Mouse (Mus musculus) kidney, postnatal 25 days (tissue): ENCODE data around the gene Actr6.

Experiments used
- DNase-seq, 2 experiments: peaks; one replicate each; pipeline ENCODE4 v3.0.0; 2021; ENCODE audit warnings: mixed read lengths in 2 of 2

Actr6 gene

DNA sequence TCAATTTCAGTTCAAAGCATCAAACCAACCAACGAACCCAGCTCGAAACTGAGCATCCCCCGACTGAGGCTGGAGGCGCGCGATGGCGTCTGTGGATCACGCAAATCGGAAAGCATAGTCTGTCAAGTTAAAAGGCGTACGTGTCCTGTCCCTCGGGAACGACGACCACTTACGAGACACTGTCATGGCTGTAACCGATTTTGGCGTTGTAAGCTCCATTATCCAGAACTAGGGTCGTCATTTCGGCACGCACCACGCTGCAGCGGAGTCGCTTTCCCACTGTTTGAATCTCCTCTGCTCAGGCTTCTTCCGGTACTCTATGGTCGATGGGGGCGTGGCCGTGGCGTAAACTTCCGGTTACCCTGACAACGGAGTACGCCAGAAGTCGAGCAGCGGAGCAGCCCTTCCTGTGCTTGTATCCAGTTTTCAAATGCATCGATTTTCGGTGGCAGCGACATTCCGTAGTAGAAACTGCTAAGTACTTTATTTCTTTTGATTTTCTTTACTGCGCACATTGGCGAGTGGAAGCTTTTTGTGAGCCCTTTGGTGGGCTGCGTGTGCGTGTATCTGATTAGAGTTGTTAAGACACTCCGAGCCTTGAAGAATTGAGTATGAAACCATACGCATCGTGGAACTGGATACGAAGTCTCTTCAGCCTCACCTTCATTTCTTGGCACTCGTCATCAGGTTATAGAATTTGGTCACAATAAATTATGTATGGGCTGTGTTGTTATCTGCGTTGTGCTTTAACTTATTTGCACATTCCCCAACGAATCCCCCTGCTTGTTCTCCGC lies at the start of gene Actr6:
Gene Actr6, minus strand, starts transcription at position 295 of the 794 bp plus-strand sequence.
- DNase-seq, result peak; percentile 96 to 98

DNA sequence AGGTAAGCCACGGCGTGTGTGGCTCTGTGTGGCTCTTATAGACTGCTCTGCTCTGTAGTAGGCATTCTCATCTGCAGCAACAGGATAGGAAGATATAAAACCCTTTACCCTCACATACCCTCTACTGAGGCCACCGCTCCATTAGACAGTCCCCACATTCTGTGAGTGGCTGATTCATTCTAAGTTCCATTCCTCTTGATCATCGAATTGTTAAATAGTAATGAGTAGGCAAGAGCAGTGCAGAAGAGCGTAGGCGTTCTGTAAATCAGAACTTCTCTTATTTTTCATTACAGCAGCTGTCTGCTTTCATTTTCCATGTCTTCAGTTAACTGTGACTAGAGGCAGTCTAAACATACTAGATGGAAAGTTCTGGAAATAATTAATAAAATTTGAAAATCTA lies 43.9 kb upstream of the Actr6 start:
- no peak for DNase-seq

GRCm38 (mm10) chr10:89771894-89772293 lies 39.8 kb upstream of the Actr6 start:
- DNase-seq, result no peak

- DNase-seq, result no peak
Measured at GRCm38 (mm10) chr10:89769096-89769495, 37.0 kb upstream of the Actr6 start.

- no peak for DNase-seq
Measured at GRCm38 (mm10) chr10:89768352-89769020, 36.4 kb upstream of the Actr6 start.

DNA sequence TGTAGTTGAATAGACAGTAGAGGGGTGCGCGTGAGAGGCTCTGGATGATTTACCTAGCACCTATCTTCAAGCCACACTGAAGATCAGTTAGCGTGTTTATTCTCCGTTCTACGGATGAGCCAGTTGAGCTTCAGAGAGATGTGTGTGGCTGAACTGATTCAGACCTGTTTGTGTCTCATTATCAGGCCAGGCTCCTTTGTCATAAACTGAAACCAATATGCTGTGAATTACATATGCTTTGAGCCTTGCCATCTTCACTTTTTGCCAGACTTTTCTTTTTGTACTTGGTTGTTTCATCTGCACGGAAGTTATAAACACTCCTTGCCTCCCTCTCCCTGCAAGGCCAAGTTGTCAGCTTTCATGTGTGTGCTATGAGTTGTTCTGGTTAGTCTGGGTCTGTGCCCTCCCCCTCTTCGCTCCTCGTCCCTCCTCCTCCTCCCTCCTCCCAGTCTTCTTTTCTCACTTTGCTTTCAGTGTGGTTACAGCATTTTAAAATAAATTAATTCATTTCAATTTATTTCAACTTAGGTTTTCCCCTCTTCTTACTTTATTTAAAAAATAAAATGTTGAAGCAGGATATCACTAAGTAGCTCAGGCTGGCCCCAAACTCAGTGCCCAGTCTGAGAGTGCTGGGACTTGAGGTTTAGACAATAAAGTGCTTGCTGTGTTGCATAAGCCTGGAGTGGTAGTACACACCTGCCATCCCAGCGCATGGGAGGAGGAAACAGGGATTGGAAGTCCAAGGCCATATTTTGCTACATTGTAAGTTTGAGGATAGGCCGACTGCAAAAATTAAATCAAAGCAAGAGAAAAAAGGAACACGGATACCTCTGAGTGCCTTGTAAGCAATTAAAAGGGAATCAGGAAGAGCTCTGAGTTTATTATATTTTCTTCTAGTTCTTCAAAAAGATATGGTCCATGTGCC lies 34.0 kb upstream of the Actr6 start:
- DNase-seq, result no peak

- DNase-seq, result no peak
Measured at GRCm38 (mm10) chr10:89764457-89765121, 32.5 kb upstream of the Actr6 start.

DNA sequence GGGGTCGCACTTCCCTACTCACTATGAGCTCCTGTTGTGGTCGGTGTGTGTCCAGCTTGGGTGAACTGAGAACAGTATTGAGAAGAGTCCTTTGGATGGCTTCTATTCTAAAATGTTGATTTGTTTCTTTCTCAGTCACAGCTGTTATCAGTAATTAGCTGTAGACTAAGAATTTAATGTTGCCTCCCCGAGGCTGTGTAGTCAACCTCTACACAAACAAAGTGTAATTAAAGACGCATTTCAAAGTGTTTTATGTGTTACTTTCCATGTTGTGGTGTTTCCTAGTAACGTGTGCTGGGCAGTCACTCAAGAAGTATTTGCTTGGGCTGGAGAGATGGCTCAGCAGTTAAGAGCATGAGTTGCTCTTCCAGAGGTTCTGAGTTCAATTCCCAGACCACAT lies 28.7 kb upstream of the Actr6 start:
- no peak for DNase-seq

GRCm38 (mm10) chr10:89755231-89755630 lies 23.1 kb upstream of the Actr6 start:
- DNase-seq, result no peak

DNA sequence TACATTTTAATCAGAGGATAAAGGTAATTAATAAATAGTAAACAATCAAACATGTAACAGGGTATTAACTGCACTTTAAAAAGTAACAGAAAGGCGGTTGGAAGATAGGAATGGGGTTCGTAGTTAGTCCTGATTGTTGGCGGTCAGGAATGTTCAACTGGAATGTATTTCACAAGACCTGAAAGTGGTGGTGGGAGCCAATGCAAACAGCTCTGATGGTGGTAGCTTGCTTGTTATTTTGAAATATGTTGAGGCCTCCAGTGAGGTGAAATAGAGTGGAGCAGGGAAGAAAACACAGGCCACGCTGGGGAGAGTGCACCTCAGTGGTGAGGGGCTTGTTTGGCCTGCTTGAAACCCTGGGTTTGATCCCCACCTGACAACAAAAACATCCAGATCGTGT lies 19.0 kb upstream of the Actr6 start:
- DNase-seq, result no peak

DNA sequence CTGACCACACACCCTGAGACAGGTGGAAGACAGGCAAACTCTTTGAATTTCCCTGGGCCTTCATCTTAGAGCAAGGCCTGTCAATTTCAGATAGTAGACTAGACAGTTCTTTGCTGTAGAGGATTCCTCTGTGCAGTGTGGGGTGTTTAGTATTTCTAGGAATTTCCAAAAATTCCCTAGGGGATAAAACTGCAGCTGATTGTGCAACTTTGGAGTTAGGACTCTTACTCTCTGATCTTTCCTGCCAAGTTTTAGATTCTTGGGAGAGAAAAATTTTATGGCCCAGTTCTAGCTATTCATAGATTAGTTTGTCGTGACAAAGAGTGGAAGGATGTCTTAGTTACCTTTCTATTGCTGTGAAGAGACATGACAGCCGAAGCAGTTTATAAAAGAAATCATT lies 16.5 kb upstream of the Actr6 start:
- DNase-seq, result no peak

- no peak for DNase-seq
Measured at GRCm38 (mm10) chr10:89747911-89748310, 15.8 kb upstream of the Actr6 start.

- peak in 1 of 2 experiments; percentile 23 for DNase-seq
Measured at GRCm38 (mm10) chr10:89747221-89747905, 15.3 kb upstream of the Actr6 start.

DNA sequence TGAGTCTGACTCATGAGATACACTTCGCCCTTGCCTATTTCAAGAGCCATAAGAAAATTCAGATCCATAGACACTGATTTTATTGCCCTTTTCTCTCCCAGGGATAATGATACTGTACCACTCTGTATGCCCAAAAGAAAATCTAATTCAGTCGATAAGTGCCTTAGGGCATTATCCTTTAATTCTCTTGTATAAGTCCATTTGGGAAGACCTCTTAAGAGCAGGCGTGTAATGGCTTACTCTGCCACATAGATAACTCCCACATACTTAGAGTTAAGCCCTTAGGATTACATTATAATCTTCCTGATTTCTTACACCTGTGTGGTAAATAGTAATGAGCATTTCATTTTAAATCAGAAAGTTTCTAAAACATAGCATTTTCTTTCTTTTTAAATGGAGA lies 14.5 kb upstream of the Actr6 start:
- no peak for DNase-seq

DNA sequence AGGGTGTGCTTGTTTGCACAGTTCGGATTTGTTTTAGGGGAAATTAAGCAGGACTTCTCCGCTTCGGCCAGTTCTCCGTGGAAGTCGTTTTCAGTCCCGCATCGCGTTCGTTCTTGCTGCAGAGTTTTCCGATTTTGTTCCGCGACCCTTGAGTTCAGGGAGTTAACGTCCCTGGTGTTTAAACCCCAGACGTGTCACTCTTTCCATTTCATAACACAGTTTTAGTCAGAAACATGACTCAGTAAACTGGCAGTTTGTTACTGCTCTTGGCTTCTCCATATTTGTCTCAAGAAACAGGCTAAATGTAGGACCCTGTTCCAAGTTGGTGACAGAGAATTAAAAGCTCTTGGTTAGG lies 13.5 kb upstream of the Actr6 start:
- no peak for DNase-seq

- peak; percentile 95 to 97 for DNase-seq
Measured at GRCm38 (mm10) chr10:89744871-89745665, 13.0 kb upstream of the Actr6 start, which contains the start of gene Uhrf1bp1l. Gene Uhrf1bp1l, plus strand, starts transcription at chr10:89744991.

DNA sequence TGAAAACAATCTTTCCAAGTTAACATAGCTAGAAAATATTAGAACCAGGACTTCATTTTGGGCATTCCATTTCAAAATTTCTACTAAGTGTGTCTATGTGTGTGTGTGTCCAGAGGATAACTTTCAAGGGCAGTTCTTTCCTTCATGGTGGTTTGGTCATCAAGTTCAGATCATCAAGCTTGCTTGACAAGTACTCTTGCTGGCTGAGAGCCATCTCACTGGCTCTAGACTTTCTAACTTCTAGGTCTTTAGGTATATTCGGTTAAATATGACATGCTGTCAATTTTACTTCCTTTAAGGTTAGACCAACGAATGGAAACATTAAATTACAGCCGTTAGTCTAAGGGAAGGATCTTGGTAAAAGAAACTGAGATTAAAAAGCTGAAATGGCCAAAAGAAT lies 12.2 kb upstream of the Actr6 start:
- peak in 1 of 2 experiments; percentile 42 for DNase-seq

DNA sequence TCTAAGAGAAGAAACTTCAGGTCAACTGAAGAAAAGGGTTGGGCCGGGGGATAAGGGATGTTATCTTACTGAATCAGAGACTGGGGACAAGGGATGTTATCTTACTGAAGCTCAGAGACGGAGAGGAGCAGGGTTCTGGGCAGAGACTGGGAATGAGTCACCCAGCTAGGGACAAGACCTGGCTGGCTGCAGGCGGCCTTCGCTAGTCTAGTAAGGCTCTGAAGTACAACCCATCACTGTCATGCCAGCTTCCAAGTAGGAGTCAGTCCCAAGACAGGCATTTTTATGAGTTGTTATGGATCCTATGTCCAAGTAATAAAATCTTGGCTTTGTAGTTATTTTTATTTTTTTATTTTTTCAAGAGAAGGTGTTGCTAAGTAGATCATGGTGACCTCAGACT lies 11.2 kb upstream of the Actr6 start:
- DNase-seq, result no peak

GRCm38 (mm10) chr10:89740995-89741394 lies 8.9 kb upstream of the Actr6 start:
- DNase-seq, result no peak

DNA sequence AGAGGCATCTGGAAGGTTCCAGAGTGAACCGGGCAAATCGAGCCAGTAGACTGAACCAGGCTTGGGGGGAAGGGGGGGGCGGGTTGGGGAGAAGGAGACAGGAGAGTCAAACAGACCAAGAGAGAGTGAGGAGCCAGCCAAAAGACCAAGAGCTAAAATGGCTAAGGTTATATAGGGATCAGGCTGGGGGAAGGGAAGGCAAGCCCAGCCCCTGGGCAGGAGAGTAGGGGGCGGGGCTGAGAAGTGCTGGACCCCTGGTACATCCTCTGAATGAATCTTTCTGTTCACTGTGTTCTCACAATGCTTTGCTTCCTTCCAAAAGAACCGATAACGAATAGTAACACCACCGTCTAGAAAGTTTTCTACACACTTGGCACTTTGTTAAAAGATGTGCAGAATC lies 7.6 kb upstream of the Actr6 start:
- peak in 1 of 2 experiments; percentile 40 for DNase-seq

GRCm38 (mm10) chr10:89738395-89738794 lies 6.3 kb upstream of the Actr6 start:
- no peak for DNase-seq
